Mouse (Mus musculus): ENCODE measurements around the gene Olfr198. TPM values are rescaled to one million over a fixed set of nuclear protein-coding genes. Genes with fewer than 3 reads are reported as not detected.
"Not testable (repeated sequence)": the region's sequence is repeated elsewhere in the genome, so short reads cannot be mapped to it uniquely, and the experiment has no call there.

The Olfr198 gene
- total RNA-seq (2021) = not detected
- long read RNA-seq, experiment 1 = 0 reads
- long read RNA-seq, experiment 2 = 0 reads

DNA sequence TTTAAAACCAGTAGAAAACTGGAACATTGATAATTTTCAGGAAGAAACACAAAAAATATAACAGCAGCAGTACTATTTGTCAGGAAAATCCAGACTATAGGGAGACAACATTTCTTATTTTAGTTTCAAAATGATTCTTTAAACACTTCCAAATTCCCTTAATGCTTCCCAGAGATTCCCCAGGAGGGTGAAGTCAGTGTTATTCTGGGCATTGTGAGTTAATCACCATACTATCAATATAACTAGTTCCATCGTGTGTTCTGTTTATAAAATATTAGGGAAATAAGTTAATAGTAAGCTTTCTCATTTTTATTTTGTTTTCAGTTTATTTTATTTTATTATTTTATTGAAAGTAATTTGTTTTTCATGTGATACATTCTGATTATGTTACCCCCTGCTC is at the start of gene Olfr198:
TSS of gene Olfr198 (minus strand) at position 101 of the 400 bp plus-strand sequence.
- intact Hi-C loops (cut with DNase I); DNase-seq (ENCODE audit: low spot score in 2 of 2): not testable (repeated sequence)

DNA sequence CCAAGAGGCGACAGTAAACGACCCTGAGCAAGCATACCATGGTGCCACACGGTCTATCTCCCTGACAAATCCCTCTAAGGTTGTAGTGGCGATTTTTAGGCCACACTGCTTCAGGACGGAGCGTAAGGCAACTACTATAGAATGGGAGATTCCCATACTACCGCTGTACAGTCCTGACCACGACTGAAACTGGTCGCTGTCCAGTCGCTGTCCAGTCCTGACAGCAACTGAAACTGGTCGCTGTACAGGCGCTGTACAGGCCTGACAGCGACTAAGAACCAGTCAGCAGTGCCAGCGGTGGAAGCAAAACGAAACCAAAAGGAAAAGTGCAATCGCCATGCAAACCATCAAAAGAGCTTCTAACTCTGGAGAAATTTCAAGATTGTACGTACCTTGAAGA is 46.4 kb upstream of the Olfr198 start:
- DNase-seq (ENCODE audit: low spot score in 2 of 2) = no peak
- intact Hi-C loops (cut with DNase I) = no loop called here

DNA sequence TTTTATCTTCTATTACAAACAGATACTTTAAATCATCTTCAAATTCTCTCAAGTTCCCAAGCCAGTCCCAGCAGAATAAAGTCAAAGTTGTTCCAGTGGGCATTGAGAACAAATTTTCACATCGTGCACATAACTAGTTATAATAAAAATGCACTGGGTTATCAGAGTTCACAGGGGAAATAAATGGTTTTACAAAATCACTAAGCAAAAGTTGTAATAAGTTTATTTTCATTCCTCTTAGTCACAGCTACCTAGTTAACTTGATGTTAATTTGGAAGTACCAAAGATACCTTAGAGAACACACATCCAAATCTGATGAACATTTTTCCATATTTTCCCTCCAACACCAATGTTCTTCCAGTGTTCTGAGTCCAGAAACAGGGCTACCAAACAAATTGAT is 16.3 kb upstream of the Olfr198 start, which contains the start of gene Olfr199:
TSS of gene Olfr199 (minus strand) at position 101 of the 400 bp plus-strand sequence.
- DNase-seq (ENCODE audit: low spot score in 2 of 2); intact Hi-C loops (cut with DNase I): not testable (repeated sequence)

DNA sequence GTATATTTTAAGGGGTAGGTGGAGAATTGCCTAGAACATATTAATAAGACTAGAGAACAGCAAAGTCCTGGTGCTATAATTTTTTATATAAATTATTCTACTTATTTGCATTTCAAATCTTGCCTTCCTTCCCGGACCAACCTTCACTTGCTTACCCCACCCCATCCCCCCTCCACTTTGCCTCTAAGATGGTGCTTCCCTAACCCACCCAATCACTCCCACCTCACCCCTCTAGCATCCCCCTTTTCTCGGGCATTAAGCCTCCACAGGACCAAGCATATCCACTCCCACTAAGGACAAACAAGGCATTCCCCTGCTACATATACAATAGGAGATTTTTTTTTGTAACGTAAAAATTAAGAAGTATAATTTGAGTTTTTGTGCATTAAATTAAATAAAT is 14.5 kb upstream of the Olfr198 start:
- intact Hi-C loops (cut with DNase I); DNase-seq (ENCODE audit: low spot score in 2 of 2): not testable (repeated sequence)

DNA sequence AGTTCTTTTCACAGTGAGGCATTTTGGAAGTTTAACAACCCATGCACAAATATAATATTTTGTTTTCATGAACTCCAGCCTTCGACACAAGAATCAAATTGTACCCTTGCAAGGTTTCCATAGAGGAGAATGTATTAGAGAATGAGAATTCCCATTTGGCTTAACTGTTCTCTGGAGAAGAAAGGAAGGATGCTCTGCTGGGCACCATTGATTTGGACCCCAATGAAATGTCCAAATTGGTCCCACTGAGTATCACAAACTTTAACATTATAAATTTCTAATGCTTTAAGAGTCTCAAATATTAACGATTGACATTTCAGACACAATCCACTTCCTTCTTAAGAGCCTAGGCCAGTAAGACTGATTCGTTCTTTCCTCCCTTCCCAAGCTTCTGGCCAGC is 33.0 kb downstream of the Olfr198 start, which contains the start of gene Olfr196:
TSS of gene Olfr196 (minus strand) at position 101 of the 400 bp plus-strand sequence.
- intact Hi-C loops (cut with DNase I) = no loop called here
- no peak for DNase-seq (ENCODE audit: low spot score in 2 of 2)

DNA sequence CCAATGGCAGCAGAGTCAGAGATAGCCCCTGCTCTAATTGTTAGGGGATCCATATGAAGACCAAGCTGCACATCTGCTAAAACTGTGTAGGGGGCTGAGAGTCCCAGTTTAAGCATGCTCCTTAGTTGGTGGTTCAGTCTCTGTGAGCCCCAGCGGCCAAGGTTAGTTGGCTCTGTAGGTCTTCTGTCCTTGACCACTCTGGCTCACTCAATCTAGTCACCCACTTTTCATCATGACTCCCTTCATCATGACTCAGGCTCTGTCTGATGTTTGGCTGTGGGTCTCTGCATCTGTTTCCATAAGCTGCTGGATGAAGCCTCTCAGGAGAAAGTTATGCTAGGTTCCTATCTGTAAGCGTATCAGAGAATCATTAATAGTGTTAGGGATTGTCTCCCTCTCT is 51.3 kb downstream of the Olfr198 start:
- no peak for DNase-seq (ENCODE audit: low spot score in 2 of 2)
- intact Hi-C loops (cut with DNase I) = no loop called here

Other genes with a start within 250 kb of the Olfr198 start
- gene Olfr183, start 208.2 kb downstream of the Olfr198 start, total RNA-seq (2021) = not detected
- not detected for gene Olfr186, start 173.2 kb downstream of the Olfr198 start, total RNA-seq (2021)
- gene Olfr187, start 163.8 kb downstream of the Olfr198 start, total RNA-seq (2021) = not detected
- not detected for gene Olfr190, start 125.5 kb downstream of the Olfr198 start, total RNA-seq (2021)
- not detected for gene Olfr191, start 113.7 kb downstream of the Olfr198 start, total RNA-seq (2021)
- not detected for gene Olfr193, start 91.7 kb downstream of the Olfr198 start, total RNA-seq (2021)
- not detected for gene Olfr194, start 82.5 kb downstream of the Olfr198 start, total RNA-seq (2021)
- not detected for gene Olfr195, start 56.5 kb downstream of the Olfr198 start, total RNA-seq (2021)
- not detected for gene Olfr196, start 33.1 kb downstream of the Olfr198 start, total RNA-seq (2021)
- gene Olfr199, start 16.2 kb upstream of the Olfr198 start, total RNA-seq (2021) = not detected
- gene Olfr201, start 69.1 kb upstream of the Olfr198 start, total RNA-seq (2021) = not detected
- gene Olfr202, start 83.3 kb upstream of the Olfr198 start, total RNA-seq (2021) = not detected
- gene Olfr203, start 95.3 kb upstream of the Olfr198 start, total RNA-seq (2021) = not detected
- gene Olfr204, start 114.7 kb upstream of the Olfr198 start, total RNA-seq (2021) = under 1 TPM in 1 of 2 experiments, not detected in 1; 0.07 TPM
- gene Olfr205, start 127.6 kb upstream of the Olfr198 start, total RNA-seq (2021) = not detected
- gene Olfr206, start 145.7 kb upstream of the Olfr198 start, total RNA-seq (2021) = not detected
- gene Olfr209, start 160.5 kb upstream of the Olfr198 start, total RNA-seq (2021) = not detected
- gene Gabrr3, start 203.8 kb upstream of the Olfr198 start, total RNA-seq (2021) = under 1 TPM in 1 of 2 experiments, not detected in 1; 0.11 TPM